Mouse (Mus musculus) ovary, adult 18-20 months (tissue): ENCODE measurements around the gene Defa28.
"Not testable (repeated sequence)": the region's sequence is repeated elsewhere in the genome, so short reads cannot be mapped to it uniquely, and the experiment has no call there.

Source experiments
- DNase-seq: peaks from one replicate; pipeline ENCODE4 v3.0.0; 2022; ENCODE audit warnings: low spot score, mixed read lengths

Gene Defa28

GRCm38 (mm10) chr8:21582706-21583105 lies at the start of gene Defa28:
Gene Defa28, plus strand, starts transcription at chr8:21583006.
- DNase-seq, result not testable (repeated sequence)

DNA sequence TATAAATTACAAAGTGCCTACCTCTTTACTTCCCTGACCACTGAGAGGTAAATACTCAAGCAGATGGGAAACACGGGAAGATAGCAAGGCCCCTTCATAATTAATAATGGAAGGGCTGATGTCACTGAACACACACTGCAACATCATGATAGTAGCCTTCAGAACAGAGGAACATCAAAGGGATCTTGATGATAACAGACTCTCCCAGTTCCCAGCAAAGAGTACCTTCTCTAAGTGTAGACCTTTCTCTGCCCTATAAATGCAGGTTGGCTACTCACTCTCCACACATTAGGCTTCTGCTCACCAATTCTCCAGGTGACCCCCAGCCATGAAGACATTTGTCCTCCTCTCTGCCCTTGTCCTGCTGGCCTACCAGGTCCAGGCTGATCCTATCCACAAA lies 17.7 kb upstream of the Defa28 start, which contains the start of gene Defa37:
Gene Defa37 (plus strand): TSS at position 301 of the 400 bp plus-strand sequence.
- DNase-seq, result not testable (repeated sequence)

- DNase-seq, result not testable (repeated sequence)
Measured at GRCm38 (mm10) chr8:21594408-21594807, 11.6 kb downstream of the Defa28 start, which contains the start of gene Gm7861. Gene Gm7861, minus strand, starts transcription at chr8:21594508.

- not testable (repeated sequence) for DNase-seq
Measured at GRCm38 (mm10) chr8:21617883-21618282, 35.1 kb downstream of the Defa28 start, which contains the start of gene Defa26. Gene Defa26, plus strand, starts transcription at chr8:21618183.
